Mouse (Mus musculus) myocyte (in vitro differentiated cells): ENCODE data around the gene Olfr1322. TPM values are rescaled to one million over a fixed set of nuclear protein-coding genes. Genes with fewer than 3 reads are reported as not detected.

ENCODE experiments used
- H3K27me3 ChIP-seq: one replicate; pipeline ENCODE4 v1.6.1; 2011; ENCODE audit not compliant: control insufficient read depth, insufficient read depth, insufficient read length
- H3K36me3 ChIP-seq: one replicate; pipeline ENCODE4 v1.6.1; 2011; ENCODE audit not compliant: control insufficient read depth, insufficient read depth
- H3K4me2 ChIP-seq: one replicate; pipeline ENCODE4 v1.6.1; 2011; ENCODE audit warnings: low read depth, control low read depth
- H3K4me3 ChIP-seq: one replicate; pipeline ENCODE4 v1.5.1; 2011; ENCODE audit warnings: mild to moderate bottlenecking, control low read depth, moderate library complexity
- H3K79me2 ChIP-seq: one replicate; pipeline ENCODE4 v1.6.1; 2011; ENCODE audit not compliant: control insufficient read depth, insufficient read depth
- H3ac ChIP-seq: one replicate; pipeline ENCODE4 v1.6.1; 2011; ENCODE audit not compliant: control insufficient read depth, insufficient read length
- CEBPB ChIP-seq: IDR thresholded peaks from 2 replicates; pipeline ENCODE4 v1.6.1; 2011; ENCODE audit warnings: mild to moderate bottlenecking, moderate library complexity; ENCODE audit not compliant: poor library complexity, insufficient read depth, severe bottlenecking
- E2F4 ChIP-seq: IDR thresholded peaks from one replicate; pipeline ENCODE4 v1.6.1; 2011; ENCODE audit warnings: mild to moderate bottlenecking, control low read depth, moderate library complexity; ENCODE audit not compliant: insufficient read depth
- MAX ChIP-seq: IDR thresholded peaks from one replicate; pipeline ENCODE4 v1.6.1; 2011; ENCODE audit warnings: low read depth, mild to moderate bottlenecking, control low read depth
- MYOD1 ChIP-seq, 3 experiments: IDR thresholded peaks; one replicate each; pipeline ENCODE4 v1.6.1; 2011; ENCODE audit warnings: control low read depth in 2 of 3, low read depth in 2 of 3, mild to moderate bottlenecking in 2 of 3, moderate library complexity in 1 of 3; ENCODE audit not compliant: insufficient read length in 2 of 3, control insufficient read depth in 1 of 3
- MYOG ChIP-seq, 3 experiments: IDR thresholded peaks; one replicate each; pipeline ENCODE4 v1.6.1; 2011; ENCODE audit warnings: control low read depth in 2 of 3, low read depth in 2 of 3, mild to moderate bottlenecking in 2 of 3; ENCODE audit not compliant: insufficient read length in 2 of 3, control insufficient read depth in 1 of 3, insufficient read depth in 1 of 3
- POLR2A ChIP-seq: IDR thresholded peaks from one replicate; pipeline ENCODE4 v1.6.1; 2011; ENCODE audit warnings: low read depth, mild to moderate bottlenecking, control low read depth, moderate library complexity; ENCODE audit not compliant: insufficient read length
- POLR2AphosphoS2 ChIP-seq: IDR thresholded peaks from one replicate; pipeline ENCODE4 v1.6.1; 2011; ENCODE audit warnings: low read depth, control low read depth; ENCODE audit not compliant: insufficient read length
- REST ChIP-seq: IDR thresholded peaks from one replicate; pipeline ENCODE4 v1.6.1; 2011; ENCODE audit warnings: mild to moderate bottlenecking, control low read depth, moderate library complexity; ENCODE audit not compliant: insufficient read depth, insufficient read length
- SRF ChIP-seq: IDR thresholded peaks from one replicate; pipeline ENCODE4 v1.6.1; 2011; ENCODE audit warnings: low read depth; ENCODE audit not compliant: control insufficient read depth, insufficient read length
- TCF12 ChIP-seq: IDR thresholded peaks from one replicate; pipeline ENCODE4 v1.6.1; 2011; ENCODE audit warnings: mild to moderate bottlenecking, control low read depth; ENCODE audit not compliant: poor library complexity, insufficient read depth, severe bottlenecking
- TCF3 ChIP-seq: IDR thresholded peaks from one replicate; pipeline ENCODE4 v1.6.1; 2011; ENCODE audit warnings: low read depth, control low read depth; ENCODE audit not compliant: insufficient read length
- USF1 ChIP-seq: IDR thresholded peaks from one replicate; pipeline ENCODE4 v1.6.1; 2011; ENCODE audit warnings: low read depth, mild to moderate bottlenecking, control low read depth, moderate library complexity
- polyA plus RNA-seq: library from polyadenylated mRNA; unstranded; fragments of >200 nt; fragmentation: generic; extraction: Trizol; gene quantifications from one replicate; pipeline ENCODE4 v1.2.1, GENCODE M21; 2012; ENCODE audit warnings: missing spikeins

Olfr1322 gene
- not detected for polyA plus RNA-seq

DNA sequence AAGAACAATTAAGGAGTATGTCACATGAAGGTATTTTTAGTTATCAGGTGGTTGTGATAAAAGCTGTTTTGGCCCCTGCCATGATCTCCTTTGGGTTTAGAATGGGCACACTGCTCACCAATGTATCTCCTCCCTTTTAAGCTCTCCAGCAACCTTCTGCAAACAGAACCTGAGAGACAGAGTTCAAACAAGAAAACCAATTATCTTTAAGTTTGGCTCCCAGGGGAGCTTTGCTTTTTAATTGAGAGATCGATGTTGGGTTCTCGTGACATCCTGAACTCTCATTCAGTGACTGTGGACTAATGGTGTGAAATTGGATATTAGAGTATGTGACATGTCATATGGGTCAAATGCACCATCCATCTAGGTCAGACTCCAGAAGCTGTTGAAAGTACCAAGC is at the start of gene Olfr1322:
Gene Olfr1322 (minus strand): TSS at position 101 of the 400 bp plus-strand sequence.
- H3K27me3 ChIP-seq, result no peaks in the 10 kb centered on the region
- no peak within 1 kb of the TSS for H3K4me3 ChIP-seq
- H3K79me2 ChIP-seq, result no peaks in the 10 kb centered on the region
- no peaks in the 10 kb centered on the region for H3K36me3 ChIP-seq
- TF ChIP-seq TCF12 (no peak), E2F4 (no peak), REST (no peak), POLR2AphosphoS2 (no peak), SRF (no peak), MAX (no peak), POLR2A (no peak), MYOG (IDR thresholded peaks at IDR 0.05; ENCODE audit: control insufficient read depth in 1 of 3, insufficient read depth in 1 of 3, insufficient read length in 2 of 3, low read depth in 2 of 3) (no peak), USF1 (no peak), MYOD1 (IDR thresholded peaks at IDR 0.05; ENCODE audit: control insufficient read depth in 1 of 3, insufficient read length in 2 of 3, low read depth in 2 of 3) (no peak), TCF3 (no peak), CEBPB (no peak)
- no peak within 1 kb of the TSS for H3ac ChIP-seq
- no peak within 1 kb of the TSS for H3K4me2 ChIP-seq

DNA sequence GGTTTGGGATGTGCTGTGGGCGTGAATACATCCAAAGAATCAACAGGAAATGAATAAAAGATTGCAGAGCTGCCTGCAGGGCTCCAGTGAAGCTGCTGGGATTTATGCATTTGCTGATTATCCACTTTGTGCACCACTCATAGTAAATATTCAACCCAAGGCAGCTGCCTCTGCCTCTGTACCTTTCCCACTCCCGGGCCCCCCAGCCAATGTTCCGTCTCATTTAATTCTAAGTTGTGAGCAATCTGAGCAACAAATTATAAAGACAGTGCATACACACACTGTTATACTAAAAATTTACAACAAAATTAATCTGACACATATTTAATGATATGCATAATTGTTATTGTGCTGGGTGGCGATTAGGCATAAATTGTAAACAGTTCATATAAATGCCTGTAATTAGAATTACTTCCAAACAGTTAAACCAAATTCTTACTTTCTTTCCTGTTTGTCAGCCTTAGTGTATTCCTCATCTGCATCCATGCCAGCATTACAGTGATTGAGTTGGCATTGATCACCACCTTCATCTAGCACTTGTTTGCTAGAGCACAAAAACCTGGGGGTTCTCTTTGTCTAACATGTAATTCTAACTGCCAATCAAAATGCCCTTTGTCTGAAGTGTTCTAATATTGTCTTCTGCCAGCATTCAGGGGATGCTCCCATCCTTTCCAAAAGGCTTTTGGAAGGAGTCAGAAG is 13.5 kb downstream of the Olfr1322 start:
- no peak overlapping the region for H3K4me2 ChIP-seq
- no peak overlapping the region for H3ac ChIP-seq
- H3K27me3 ChIP-seq, result no peaks in the 10 kb centered on the region
- TF ChIP-seq MYOD1 (IDR thresholded peaks at IDR 0.05; ENCODE audit: control insufficient read depth in 1 of 3, insufficient read length in 2 of 3, low read depth in 2 of 3) (no peak), E2F4 (no peak), SRF (no peak), CEBPB (no peak), USF1 (no peak), MAX (no peak), TCF12 (no peak), TCF3 (no peak), POLR2A (no peak), MYOG (IDR thresholded peaks at IDR 0.05; ENCODE audit: control insufficient read depth in 1 of 3, insufficient read depth in 1 of 3, insufficient read length in 2 of 3, low read depth in 2 of 3) (no peak), REST (no peak), POLR2AphosphoS2 (no peak)
- H3K4me3 ChIP-seq, result no peak overlapping the region
- H3K36me3 ChIP-seq, result no peaks in the 10 kb centered on the region
- H3K79me2 ChIP-seq, result no peaks in the 10 kb centered on the region

Other genes with a start within 250 kb of the Olfr1322 start
- gene Olfr1320, start 219.2 kb downstream of the Olfr1322 start, polyA plus RNA-seq, result not detected
- not detected for gene Olfr1321, start 156.4 kb downstream of the Olfr1322 start, polyA plus RNA-seq
- not detected for gene Igsf1, start 93.7 kb downstream of the Olfr1322 start, polyA plus RNA-seq
- not detected for gene Olfr1323, start 127.9 kb upstream of the Olfr1322 start, polyA plus RNA-seq